Mouse (Mus musculus): ENCODE measurements around the gene Gls2. TPM values are rescaled to one million over a fixed set of nuclear protein-coding genes. Genes with fewer than 3 reads are reported as not detected.

Gene Gls2
- polyA plus RNA-seq, 1 experiment from 2014 or later = 1.2 TPM

DNA sequence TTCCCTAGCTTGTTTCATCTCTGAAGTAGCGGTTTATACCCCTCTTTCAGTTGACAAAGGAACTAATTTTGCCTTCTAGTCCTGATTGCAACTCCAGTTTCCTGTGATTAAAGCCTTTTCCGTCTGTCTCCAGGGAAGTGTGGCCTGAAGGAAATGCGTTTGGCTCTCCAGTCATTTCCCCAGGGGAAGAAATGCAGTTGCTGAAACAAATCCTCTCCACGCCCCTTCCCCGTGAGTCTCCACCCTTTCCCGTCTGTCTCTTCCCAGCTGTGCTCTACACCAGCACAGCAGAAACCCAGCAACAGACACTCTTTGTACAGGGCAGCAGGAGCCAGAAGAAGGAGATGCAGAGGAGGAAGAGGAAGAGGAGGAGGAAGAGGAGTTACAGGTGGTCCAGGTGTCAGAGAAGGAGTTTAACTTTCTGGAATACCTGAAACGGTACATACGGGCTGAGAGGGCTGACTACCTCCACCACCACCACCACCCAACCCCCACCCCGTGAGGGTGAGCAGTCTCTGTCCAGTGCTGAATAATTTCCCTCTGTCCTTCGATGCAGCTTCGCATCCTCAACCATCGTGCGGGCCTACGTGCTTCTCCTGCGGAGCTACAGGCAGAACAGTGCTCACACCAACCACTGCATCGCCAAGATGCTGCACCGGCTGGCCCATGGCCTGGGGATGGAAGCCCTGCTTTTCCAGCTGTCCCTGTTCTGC is 52.9 kb downstream of the Gls2 start:
- Histone ChIP-seq H3K4me1 (ENCODE audit: control insufficient read depth, insufficient read depth, low read length) (no peaks in the 10 kb centered on the region), H3K4me3 (ENCODE audit: low read depth, low read length) (no peak overlapping the region), H3K27me3 (ENCODE audit: control insufficient read depth, insufficient read depth, low read length) (no peaks in the 10 kb centered on the region), H3K36me3 (ENCODE audit: control insufficient read depth, insufficient read depth, low read length) (peaks cover 51% of the 10 kb centered on the region), H3K4me2 (ENCODE audit: low read depth) (no peak overlapping the region), H3K27ac (ENCODE audit: low read depth, low read length) (0 out of 2 replicates have a peak overlapping the region, but pooled peaks have one; percentile 17), H3K9me3 (ENCODE audit: control insufficient read depth, low read length) (no peaks in the 10 kb centered on the region), H3K9ac (ENCODE audit: low read length) (no peak overlapping the region)
- DNase-seq (ENCODE audit: low spot score) = no peak
- ATAC-seq (ENCODE audit: insufficient read depth, low FRiP score, low TSS enrichment) = no peak
- WGBS = 84% methylated on average over 17 of the region's 17 CpGs

DNA sequence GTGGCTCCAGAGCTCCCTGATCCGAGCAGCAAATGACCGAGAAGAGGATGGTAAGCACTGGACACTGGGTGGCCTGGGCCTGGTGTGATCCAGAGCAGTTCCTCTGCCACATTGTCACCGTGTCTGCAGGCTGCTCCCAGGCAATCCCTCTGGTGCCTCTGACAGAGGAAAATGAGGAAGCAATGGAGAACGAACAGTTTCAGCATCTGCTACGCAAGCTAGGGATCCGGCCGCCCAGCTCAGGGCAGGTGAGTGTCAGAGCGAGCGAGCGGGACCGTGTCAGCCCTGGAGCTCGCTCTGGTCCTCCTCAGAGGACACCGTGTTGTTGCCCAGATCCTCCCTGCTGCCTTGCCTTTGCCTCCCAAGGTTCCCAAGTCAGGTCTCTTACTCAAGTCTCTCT is 56.3 kb downstream of the Gls2 start:
- ATAC-seq (ENCODE audit: insufficient read depth, low FRiP score, low TSS enrichment) (no peak), DNase-seq (ENCODE audit: low spot score) (no peak)
- Histone ChIP-seq H3K36me3 (ENCODE audit: control insufficient read depth, insufficient read depth, low read length) (peaks cover 46% of the 10 kb centered on the region), H3K9ac (ENCODE audit: low read length) (no peak overlapping the region), H3K27me3 (ENCODE audit: control insufficient read depth, insufficient read depth, low read length) (no peaks in the 10 kb centered on the region), H3K27ac (ENCODE audit: low read depth, low read length) (no peak overlapping the region), H3K4me1 (ENCODE audit: control insufficient read depth, insufficient read depth, low read length) (no peaks in the 10 kb centered on the region), H3K9me3 (ENCODE audit: control insufficient read depth, low read length) (no peaks in the 10 kb centered on the region), H3K4me2 (ENCODE audit: low read depth) (no peak overlapping the region), H3K4me3 (ENCODE audit: low read depth, low read length) (no peak overlapping the region)
- WGBS = 92% methylated on average over 13 of the region's 13 CpGs

DNA sequence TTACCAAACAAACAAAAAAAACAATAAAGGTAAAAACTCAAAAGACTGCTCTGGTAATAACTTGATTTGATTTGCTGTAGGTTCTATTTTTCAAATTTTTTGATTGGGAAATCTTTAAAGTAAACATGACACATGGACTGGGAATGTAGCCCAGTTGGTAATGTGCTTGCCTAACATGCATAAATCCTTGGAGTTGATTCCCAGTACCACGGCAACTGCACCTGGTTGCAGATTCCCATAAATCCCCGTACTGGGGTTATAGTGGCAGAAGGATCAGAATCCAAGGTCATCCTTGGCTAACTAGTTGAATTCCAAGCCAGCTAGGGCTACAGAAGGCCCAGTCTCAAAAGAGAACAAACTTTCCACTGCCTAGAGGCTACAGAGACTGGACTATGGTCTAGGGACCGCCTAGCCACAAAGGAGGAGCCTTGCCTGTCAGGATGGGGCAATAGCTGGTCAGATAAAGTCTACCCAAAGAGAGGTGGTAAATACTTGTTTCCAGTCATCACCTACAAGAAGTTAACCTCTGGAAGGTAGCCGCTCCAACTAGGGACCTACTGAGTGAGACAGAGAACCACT is 59.5 kb downstream of the Gls2 start, which contains the start of gene Apon:
Gene Apon, plus strand, starts transcription at position 420 of the 579 bp plus-strand sequence.
- 90% methylated on average over 4 of the region's 4 CpGs for WGBS
- ATAC-seq (ENCODE audit: insufficient read depth, low FRiP score, low TSS enrichment) = no peak

DNA sequence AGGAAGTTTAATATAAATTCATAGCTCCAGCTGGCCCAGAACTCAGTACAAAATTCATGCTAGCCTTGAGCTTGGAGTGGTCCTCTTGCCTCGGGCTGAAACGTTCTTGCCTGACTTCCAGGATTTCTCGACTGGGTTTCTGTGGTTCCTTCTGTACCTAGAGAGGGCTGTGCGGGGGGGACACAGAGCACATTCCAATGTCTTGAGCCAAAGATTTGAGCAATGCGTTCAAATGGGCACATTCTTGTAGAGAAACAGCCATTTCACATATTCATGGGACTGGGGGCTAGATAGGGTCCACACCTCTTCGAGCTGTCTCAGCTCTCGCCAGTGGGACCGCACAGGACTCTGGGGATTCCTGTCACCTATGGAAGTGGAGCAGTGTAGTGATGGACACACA is 61.7 kb downstream of the Gls2 start:
- WGBS = 91% methylated on average over 8 of the region's 8 CpGs
- no peak overlapping the region for H3K4me2 ChIP-seq (ENCODE audit: low read depth)
- no peak overlapping the region for H3K9ac ChIP-seq (ENCODE audit: low read length)
- H3K4me3 ChIP-seq (ENCODE audit: low read depth, low read length) = no peak overlapping the region
- H3K36me3 ChIP-seq (ENCODE audit: control insufficient read depth, insufficient read depth, low read length) = peaks cover 16% of the 10 kb centered on the region
- H3K27me3 ChIP-seq (ENCODE audit: control insufficient read depth, insufficient read depth, low read length) = no peaks in the 10 kb centered on the region
- H3K4me1 ChIP-seq (ENCODE audit: control insufficient read depth, insufficient read depth, low read length) = no peaks in the 10 kb centered on the region
- ATAC-seq (ENCODE audit: insufficient read depth, low FRiP score, low TSS enrichment) (no peak), DNase-seq (ENCODE audit: low spot score) (no peak)
- H3K27ac ChIP-seq (ENCODE audit: low read depth, low read length) = no peak overlapping the region
- H3K9me3 ChIP-seq (ENCODE audit: control insufficient read depth, low read length) = no peaks in the 10 kb centered on the region

More for the DNA sequence above, 59.5 kb downstream of the Gls2 start, which contains the start of gene Apon:
- Histone ChIP-seq H3K4me2 (ENCODE audit: low read depth) (no peak within 1 kb of the TSS), H3K9me3 (ENCODE audit: control insufficient read depth, low read length) (no peaks in the 10 kb centered on the region), H3K9ac (ENCODE audit: low read length) (no peak within 1 kb of the TSS), H3K27me3 (ENCODE audit: control insufficient read depth, insufficient read depth, low read length) (no peaks in the 10 kb centered on the region), H3K4me1 (ENCODE audit: control insufficient read depth, insufficient read depth, low read length) (no peaks in the 10 kb centered on the region), H3K36me3 (ENCODE audit: control insufficient read depth, insufficient read depth, low read length) (peaks cover 33% of the 10 kb centered on the region), H3K4me3 (ENCODE audit: low read depth, low read length) (no peak within 1 kb of the TSS), H3K27ac (ENCODE audit: low read depth, low read length) (no peak within 1 kb of the TSS)
- DNase-seq (ENCODE audit: low spot score) = no peak

DNA sequence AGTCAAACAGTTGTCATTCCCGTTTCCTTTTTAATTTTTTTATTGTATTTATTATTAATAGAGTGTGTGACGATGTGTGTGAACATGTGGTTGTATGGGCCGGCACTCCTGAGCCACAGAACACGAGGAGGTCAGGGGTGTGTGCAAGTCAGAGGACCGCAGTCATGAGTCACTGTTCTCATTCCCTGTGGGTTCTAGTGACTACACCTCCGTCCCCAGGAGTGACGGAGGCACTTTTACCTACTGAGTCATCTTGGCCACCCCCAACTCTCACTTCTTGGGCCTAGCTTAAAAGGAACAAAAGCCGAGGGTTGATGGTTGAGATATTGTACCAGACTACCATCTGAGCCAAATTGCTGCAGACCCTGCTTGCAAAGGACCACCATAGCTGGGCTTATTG is 62.1 kb downstream of the Gls2 start:
- H3K9me3 ChIP-seq (ENCODE audit: control insufficient read depth, low read length) = no peaks in the 10 kb centered on the region
- WGBS = 74% methylated on average over 8 of the region's 8 CpGs
- DNase-seq (ENCODE audit: low spot score) = no peak
- no peak overlapping the region for H3K4me2 ChIP-seq (ENCODE audit: low read depth)
- peaks cover 12% of the 10 kb centered on the region for H3K36me3 ChIP-seq (ENCODE audit: control insufficient read depth, insufficient read depth, low read length)
- no peak for ATAC-seq (ENCODE audit: insufficient read depth, low FRiP score, low TSS enrichment)
- no peaks in the 10 kb centered on the region for H3K27me3 ChIP-seq (ENCODE audit: control insufficient read depth, insufficient read depth, low read length)
- H3K27ac ChIP-seq (ENCODE audit: low read depth, low read length) = no peak overlapping the region
- no peaks in the 10 kb centered on the region for H3K4me1 ChIP-seq (ENCODE audit: control insufficient read depth, insufficient read depth, low read length)
- H3K4me3 ChIP-seq (ENCODE audit: low read depth, low read length) = no peak overlapping the region
- no peak overlapping the region for H3K9ac ChIP-seq (ENCODE audit: low read length)

DNA sequence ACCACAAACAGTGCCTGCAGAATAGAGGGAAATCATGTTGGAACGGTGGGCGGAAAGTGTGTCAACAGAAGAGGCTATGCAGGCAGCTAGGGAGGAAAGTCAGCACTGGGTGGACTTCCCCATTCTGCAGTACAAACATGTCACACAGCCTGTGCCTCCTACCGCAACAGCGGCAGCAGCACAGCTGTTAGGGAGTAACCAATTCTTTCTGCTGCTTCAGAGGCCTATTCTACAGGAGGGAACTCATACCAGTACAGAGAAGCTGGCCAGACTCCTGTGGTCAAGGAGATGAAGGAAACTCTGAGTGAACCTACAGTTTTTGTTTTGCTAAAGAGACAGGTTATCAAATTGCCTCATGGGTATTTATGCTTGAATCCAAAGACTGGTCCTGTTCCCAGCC is 64.7 kb downstream of the Gls2 start:
- no peaks in the 10 kb centered on the region for H3K36me3 ChIP-seq (ENCODE audit: control insufficient read depth, insufficient read depth, low read length)
- no peak overlapping the region for H3K27ac ChIP-seq (ENCODE audit: low read depth, low read length)
- 83% methylated on average over 4 of the region's 4 CpGs for WGBS
- H3K4me3 ChIP-seq (ENCODE audit: low read depth, low read length) = no peak overlapping the region
- no peak overlapping the region for H3K4me2 ChIP-seq (ENCODE audit: low read depth)
- H3K4me1 ChIP-seq (ENCODE audit: control insufficient read depth, insufficient read depth, low read length) = no peaks in the 10 kb centered on the region
- H3K9ac ChIP-seq (ENCODE audit: low read length) = no peak overlapping the region
- no peak for ATAC-seq (ENCODE audit: insufficient read depth, low FRiP score, low TSS enrichment)
- no peak for DNase-seq (ENCODE audit: low spot score)
- H3K27me3 ChIP-seq (ENCODE audit: control insufficient read depth, insufficient read depth, low read length) = no peaks in the 10 kb centered on the region
- H3K9me3 ChIP-seq (ENCODE audit: control insufficient read depth, low read length) = no peaks in the 10 kb centered on the region

Other genes with a start within 250 kb of the Gls2 start
- not detected in 2 replicates for gene Hsd17b6, start 186.8 kb upstream of the Gls2 start, polyA plus RNA-seq (2014; fragmentation: Nextera tagmentation; extraction: Ambion mirVana)
- 85.0 and 91.4 TPM in 2 replicates for gene Prim1, start 179.3 kb upstream of the Gls2 start, polyA plus RNA-seq (2014; fragmentation: Nextera tagmentation; extraction: Ambion mirVana)
- 854 and 893 TPM in 2 replicates for gene Naca, start 158.9 kb upstream of the Gls2 start, polyA plus RNA-seq (2014; fragmentation: Nextera tagmentation; extraction: Ambion mirVana)
- 584 and 611 TPM in 2 replicates for gene Ptges3, start 135.5 kb upstream of the Gls2 start, polyA plus RNA-seq (2014; fragmentation: Nextera tagmentation; extraction: Ambion mirVana)
- gene Atp5b, start 111.2 kb upstream of the Gls2 start, polyA plus RNA-seq (2014; fragmentation: Nextera tagmentation; extraction: Ambion mirVana) = 2,381 and 2,418 TPM in 2 replicates
- 20.3 and 23.5 TPM in 2 replicates for gene Baz2a, start 102.9 kb upstream of the Gls2 start, polyA plus RNA-seq (2014; fragmentation: Nextera tagmentation; extraction: Ambion mirVana)
- gene Rbms2, start 14.2 kb upstream of the Gls2 start, polyA plus RNA-seq (2014; fragmentation: Nextera tagmentation; extraction: Ambion mirVana) = 17.9 and 19.9 TPM in 2 replicates
- gene Spryd4, start 17.4 kb downstream of the Gls2 start, polyA plus RNA-seq (2014; fragmentation: Nextera tagmentation; extraction: Ambion mirVana) = 26.2 and 28.0 TPM in 2 replicates
- not detected in 2 replicates for gene Mip, start 31.4 kb downstream of the Gls2 start, polyA plus RNA-seq (2014; fragmentation: Nextera tagmentation; extraction: Ambion mirVana)
- 58.7 and 61.2 TPM in 2 replicates for gene Timeless, start 37.6 kb downstream of the Gls2 start, polyA plus RNA-seq (2014; fragmentation: Nextera tagmentation; extraction: Ambion mirVana)
- gene Apon, start 59.6 kb downstream of the Gls2 start, polyA plus RNA-seq (2014; fragmentation: Nextera tagmentation; extraction: Ambion mirVana) = 0.99 TPM in 1 of 2 replicates, not detected in the other
- gene Apof, start 74.2 kb downstream of the Gls2 start, polyA plus RNA-seq (2014; fragmentation: Nextera tagmentation; extraction: Ambion mirVana) = not detected in 2 replicates
- 15.2 and 17.2 TPM in 2 replicates for gene Stat2, start 76.1 kb downstream of the Gls2 start, polyA plus RNA-seq (2014; fragmentation: Nextera tagmentation; extraction: Ambion mirVana)
- gene Il23a, start 104.3 kb downstream of the Gls2 start, polyA plus RNA-seq (2014; fragmentation: Nextera tagmentation; extraction: Ambion mirVana) = not detected in 2 replicates
- gene Pan2, start 108.9 kb downstream of the Gls2 start, polyA plus RNA-seq (2014; fragmentation: Nextera tagmentation; extraction: Ambion mirVana) = 33.3 and 35.2 TPM in 2 replicates
- 248 and 261 TPM in 2 replicates for gene Cnpy2, start 128.0 kb downstream of the Gls2 start, polyA plus RNA-seq (2014; fragmentation: Nextera tagmentation; extraction: Ambion mirVana)
- 266 and 284 TPM in 2 replicates for gene Cs, start 143.3 kb downstream of the Gls2 start, polyA plus RNA-seq (2014; fragmentation: Nextera tagmentation; extraction: Ambion mirVana)
- gene Coq10a, start 174.5 kb downstream of the Gls2 start, polyA plus RNA-seq (2014; fragmentation: Nextera tagmentation; extraction: Ambion mirVana) = 19.0 and 24.1 TPM in 2 replicates
- gene Ankrd52, start 182.7 kb downstream of the Gls2 start, polyA plus RNA-seq (2014; fragmentation: Nextera tagmentation; extraction: Ambion mirVana) = 9.5 and 10.4 TPM in 2 replicates
- gene Slc39a5, start 206.8 kb downstream of the Gls2 start, polyA plus RNA-seq (2014; fragmentation: Nextera tagmentation; extraction: Ambion mirVana) = not detected in 2 replicates
- gene Nabp2, start 217.0 kb downstream of the Gls2 start, polyA plus RNA-seq (2014; fragmentation: Nextera tagmentation; extraction: Ambion mirVana) = 115 and 127 TPM in 2 replicates
- gene Rnf41, start 217.2 kb downstream of the Gls2 start, polyA plus RNA-seq (2014; fragmentation: Nextera tagmentation; extraction: Ambion mirVana) = 43.5 and 46.8 TPM in 2 replicates

Data from neural tube, embryonic 11.5 days (tissue).